Mouse (Mus musculus) c-Kit-positive CD71-positive TER-119-positive erythroid progenitor cells, embryonic 14.5 days (primary cell): ENCODE results near the gene Sned1.
A peak's percentile ranks its signal among the peaks of the same experiment; 100 is the strongest.
"Not testable (repeated sequence)": the region's sequence is repeated elsewhere in the genome, so short reads cannot be mapped to it uniquely, and the experiment has no call there.

Experiments
- DNase-seq: peaks from one replicate; pipeline ENCODE4 v3.0.0-alpha.2; 2013; ENCODE audit warnings: low spot score

The Sned1 gene

DNA sequence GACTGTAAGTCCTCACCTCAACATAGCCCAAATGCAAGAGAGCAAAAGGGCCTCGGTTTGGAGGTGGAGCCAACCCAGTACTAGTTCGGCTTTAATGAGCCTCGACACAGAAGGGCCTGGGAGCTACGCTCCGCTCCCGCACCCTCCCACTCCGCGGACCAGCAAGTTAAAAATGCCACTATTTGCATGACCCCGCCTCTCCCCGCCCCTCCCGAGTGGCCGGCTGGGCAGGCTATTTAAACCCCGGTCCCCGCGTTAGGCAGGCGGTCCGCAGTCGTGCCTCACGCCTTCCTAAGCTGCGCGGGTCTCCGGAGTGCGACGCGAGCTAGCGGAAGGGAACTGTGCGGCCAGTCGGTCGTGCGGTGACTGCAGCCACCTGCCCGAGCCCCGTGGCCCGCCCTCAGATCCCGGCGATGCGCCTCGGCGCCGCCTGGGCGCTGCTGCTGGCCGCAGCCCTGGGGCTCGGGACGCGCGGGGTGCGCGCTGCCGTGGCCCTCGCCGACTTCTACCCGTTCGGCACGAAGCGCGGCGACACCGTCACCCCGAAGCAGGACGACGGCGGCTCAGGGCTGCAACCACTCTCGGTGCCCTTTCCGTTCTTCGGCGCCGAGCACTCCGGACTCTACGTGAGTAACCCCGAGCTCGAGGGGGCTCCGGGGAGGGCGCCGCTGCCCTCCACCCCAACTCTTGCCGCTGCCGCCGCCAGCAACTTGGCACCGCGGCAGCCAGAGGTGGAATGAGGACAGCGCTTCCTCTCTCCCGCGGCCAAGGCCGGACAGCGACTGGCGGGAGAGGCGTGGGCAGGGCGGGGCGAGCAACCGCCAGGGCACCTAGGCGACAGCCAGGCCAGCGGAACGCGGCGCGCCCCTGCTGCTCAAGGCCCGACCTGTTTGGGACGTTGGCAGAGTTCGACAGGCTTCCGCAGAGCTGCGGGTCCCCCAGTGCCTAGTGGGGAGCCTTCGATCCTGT is at the start of gene Sned1:
TSS of gene Sned1 (plus strand) at position 266 of the 969 bp plus-strand sequence.
- DNase-seq: no peak

DNA sequence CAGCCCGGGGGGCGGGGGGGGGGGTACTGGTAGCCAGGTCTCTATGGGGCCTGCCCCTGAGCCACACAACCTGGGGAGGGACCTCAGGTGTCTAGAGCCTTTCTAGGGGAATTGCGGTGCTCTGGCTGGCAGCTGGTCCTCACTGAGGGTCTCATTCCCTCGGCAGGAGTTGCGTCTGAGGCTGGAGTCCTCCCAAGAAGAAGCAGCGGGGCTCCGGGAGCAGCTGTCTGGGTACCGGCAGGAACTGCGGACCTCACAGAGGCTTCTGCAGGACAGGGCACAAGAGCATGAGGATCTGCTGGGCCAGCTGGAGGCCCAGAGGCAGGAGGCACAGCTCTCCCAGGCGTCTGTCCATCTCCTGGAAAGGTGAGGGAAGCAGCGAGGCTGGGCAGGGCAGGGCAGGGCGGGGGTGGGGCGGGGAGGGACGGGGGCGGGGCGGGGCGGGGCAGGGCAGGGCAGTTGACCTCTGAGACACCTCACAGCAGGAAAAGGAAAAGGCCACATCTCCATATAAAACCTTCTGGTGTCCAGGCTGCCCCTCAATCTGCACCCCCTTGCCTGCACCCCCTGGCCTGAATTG is 44.8 kb upstream of the Sned1 start:
- no peak for DNase-seq

DNA sequence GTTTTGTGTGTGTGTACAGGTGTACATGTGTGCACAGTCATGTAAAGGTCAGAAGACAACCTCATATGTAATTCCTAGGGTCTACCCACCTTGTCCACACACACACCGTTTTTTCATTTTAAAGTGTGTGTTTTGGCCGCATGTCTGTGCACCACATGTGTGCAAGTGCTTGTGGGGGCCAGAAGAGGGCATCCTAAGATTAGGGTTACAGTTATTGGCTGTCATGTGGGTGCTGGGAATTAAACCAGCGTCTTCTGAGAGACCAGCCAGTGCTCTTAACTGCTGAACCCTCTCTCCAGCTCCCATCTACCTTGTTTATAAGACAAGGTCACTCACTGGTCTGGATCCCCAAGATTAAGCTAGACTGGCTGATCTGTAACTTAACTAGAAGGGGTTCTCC is 40.7 kb upstream of the Sned1 start:
- DNase-seq: no peak

DNA sequence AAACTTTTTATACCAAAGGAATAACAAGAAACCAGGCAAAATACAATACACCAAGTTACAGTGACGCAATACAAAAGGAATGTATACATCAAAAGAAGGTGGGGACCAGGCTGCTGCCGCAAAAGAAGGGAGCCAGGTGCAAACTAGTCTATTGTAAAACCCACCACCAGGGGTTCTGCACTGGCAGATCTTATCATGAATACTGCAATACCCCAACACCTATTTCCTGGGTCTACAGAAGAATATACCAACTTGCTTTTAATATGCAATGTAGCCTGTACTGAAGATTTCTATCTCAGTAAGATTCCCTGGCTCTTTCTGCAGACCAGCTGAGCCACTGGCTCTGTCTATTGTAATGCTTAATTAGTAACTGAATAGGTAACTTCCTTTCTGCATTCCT is 38.2 kb upstream of the Sned1 start:
- DNase-seq: not testable (repeated sequence)

DNA sequence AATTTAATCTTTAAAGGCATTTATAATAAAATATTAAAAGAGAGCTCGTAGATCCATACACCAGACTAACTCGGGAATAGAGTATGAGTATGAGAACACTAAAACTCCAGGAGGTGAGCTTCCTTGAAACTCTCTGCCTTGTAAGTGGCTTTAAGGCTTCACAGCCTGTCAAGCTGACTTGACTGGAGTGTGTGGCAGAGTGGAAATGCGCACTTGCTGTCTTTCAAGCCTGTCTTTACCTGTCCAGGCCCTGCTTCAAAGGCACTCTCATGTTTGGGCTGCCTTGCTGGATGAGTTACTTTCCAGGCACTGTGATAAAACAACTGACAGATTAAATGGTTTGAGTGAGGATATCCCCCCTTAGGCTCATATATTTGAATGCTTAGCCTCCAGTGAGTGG is 37.7 kb upstream of the Sned1 start:
- no peak for DNase-seq

DNA sequence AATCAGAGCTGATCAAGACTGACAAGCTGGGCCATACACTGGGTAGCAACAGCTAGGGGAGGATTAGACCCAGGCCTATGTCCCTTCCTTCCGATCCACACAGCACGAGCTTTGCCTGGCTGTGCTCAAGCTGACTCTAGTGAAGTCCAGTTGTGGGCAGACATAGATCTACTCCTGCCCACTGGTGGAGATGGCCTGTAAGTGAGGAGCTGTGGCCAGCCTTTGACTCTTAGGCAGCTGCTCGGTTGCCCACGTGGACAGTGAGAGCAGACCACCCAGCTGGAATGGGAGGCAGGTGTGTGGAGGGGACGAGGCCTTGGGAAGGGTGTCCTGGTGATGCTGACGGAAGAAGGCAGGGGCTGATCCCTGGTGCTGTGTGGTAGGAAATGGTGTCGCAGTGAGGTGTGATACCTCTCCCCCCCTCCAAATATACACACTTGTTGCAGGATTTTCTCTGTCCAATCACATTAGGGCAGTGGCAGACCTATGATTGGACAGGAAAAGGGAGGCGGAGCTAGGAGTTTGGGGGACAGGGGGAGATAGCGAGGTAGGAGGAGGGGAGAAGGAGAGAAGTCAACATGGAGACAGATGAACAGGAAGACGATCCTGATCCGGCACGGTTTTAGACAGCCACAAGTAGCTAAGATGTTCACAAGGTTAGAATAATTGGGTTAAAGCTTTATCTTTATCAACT is 29.2 kb upstream of the Sned1 start:
- DNase-seq: no peak

DNA sequence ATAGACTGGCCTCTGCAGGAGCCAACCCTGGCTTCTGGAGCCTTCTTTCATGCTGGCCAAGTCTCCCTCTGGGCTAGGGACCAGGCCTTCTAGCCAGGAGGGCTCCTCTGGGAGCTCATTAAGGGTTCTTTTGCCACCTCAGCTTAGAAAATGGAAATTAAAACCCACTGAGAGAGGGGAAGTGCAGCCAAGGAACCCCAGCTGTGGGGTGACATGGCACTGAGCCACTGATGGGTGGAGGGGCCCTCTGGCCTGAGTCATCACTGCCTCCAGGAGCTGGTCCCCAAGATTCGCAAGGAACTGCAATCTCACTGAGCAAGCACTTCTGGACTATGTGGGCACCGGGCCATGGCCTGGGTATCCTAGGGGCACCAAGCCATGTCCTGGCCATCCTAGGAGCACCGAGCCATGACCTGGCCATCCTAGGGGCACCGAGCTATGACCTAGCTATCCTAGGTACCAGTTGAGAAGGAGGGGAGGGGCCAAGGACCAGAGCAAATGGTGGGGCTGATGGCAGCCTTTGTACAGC is 28.0 kb upstream of the Sned1 start:
- DNase-seq: no peak

DNA sequence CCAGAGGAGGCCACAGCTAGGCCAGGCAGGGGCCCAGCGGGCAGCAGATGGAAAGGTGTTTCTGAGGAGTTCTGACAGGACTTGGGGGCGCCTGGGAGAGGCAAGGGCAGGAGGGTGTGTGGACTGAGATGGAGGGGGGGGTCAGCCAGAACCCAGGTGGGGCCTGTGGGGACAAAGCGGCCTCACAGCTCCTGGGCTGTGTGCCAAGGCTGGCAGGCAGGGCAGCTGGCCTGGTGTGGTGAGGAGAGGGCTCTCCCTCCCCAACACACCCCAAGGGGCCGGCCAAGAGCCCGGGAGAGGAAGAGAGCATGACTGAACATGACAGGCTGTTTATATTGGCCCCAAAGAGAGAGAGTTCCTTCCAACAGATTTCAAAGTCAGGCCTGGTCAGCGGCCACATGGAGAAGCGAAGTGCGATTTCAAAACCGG is 25.4 kb upstream of the Sned1 start:
- no peak for DNase-seq

DNA sequence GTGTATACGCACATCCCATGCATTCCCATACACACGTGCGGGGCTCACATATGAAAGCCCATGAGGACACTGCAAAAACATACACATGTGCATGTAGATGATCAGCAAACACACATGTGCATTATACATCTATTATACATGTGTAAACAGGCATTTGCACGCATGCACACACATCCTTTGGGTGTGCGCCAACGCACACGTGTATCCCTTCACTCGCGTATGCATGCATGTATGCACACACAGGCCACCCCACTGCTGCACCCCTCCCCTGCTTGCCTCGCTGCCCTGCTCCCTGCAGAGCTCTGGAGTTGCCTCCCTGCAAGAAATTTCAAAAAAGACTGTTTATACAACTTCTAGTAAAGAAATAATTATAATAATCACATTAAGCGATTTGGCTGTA is 24.6 kb upstream of the Sned1 start:
- DNase-seq: no peak

DNA sequence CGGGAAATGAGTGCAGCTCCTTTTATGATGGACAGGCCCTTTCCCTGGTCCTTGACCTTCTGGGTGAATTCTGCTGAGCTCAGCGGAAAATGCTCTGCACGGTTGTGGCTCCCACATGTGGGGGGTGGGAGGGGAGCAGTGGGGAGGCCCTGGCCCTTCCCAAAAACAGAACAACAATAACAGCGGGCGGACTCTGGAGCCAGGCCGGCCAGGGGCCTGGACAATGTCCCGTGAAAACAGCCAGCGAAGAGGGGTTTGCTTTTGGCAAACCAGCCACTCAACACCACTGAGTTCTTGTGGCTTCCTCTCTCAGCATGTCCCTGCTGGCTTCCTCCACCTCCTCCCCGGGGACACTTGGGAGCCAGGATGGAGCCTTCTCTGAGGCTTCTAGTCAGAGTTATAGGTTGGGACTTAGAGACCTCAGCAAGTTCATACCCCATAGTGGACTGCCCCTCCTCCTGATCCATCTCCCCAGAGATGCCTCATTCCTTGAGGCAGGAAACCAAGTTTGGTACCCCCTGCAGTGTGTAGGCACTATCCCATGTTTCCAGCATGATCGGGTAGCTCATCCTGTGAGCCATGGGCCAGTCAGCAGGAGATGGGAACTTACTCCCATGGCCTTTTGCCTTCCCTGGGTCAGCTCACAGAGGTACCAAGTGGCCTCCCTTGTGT is 24.0 kb upstream of the Sned1 start:
- DNase-seq: no peak

DNA sequence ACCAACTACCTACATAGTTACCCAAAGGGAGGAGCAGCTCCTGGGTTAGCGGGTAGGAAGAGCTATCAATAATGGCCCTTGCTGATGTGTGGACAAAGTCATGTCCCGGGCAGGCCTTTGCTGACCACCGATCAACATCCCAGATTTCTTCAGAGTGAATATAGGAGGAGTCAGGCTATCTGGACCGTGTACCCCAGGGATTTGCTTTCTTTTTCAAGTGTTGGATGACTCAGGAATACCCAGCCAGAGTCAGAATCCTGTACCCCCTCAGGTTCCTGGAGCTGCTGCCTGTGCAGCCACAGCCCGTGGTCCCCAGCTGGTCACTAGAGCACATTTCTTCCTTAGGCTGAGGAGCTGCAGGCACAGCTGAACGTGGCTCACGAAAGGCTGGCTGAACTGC is 23.2 kb upstream of the Sned1 start:
- DNase-seq: no peak

DNA sequence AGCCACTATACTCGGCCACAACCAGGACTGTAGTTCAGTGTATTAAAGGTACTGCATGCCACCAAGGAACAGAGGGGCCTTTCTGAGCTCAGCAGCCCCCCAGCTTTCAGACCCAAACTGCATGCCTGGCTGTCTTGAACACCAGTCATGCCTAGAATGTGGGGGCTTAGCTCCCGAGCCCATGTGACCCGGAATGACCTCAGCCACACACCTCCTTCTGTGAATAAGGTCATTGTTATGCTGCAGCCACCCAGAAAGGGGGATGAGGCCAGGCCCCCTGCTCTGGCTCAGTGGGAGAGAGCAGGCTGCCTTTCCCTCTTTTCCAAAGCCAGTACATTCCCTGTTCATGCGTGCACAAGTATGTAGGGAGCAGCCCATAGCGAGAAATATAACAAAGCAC is 21.0 kb upstream of the Sned1 start:
- no peak for DNase-seq

DNA sequence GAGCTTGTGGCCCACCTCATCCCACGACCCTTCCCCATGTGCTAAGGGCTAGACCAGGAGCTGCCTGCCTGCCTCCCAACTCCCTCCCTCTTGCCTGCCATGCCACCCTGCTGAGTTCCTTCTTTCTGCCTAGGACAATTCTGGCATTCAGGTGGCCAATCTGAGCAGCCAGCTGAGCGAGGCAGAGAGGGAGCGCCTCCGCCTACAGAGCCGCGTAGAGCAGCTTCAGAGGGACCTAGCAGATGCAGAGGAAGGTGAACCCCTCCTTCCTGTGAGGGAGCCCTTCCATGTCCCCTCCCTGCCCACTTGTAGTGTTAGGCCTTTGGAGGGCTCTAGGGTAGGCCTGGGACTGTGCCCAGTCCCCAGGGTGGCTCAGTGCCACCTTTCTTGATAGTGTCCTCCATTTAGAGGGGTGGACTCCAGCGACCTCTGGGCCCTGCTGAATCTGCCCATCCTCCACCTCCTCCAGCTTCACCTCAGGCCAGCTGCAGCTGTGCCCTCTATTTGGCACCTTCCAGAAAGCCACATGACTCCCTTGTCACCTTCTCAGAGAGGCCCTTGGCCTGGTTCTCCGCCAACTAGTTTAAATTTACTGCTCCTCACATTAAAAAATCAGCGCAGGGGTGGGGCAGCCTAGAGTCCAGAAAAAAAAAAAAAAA is 18.7 kb upstream of the Sned1 start:
- DNase-seq: no peak

DNA sequence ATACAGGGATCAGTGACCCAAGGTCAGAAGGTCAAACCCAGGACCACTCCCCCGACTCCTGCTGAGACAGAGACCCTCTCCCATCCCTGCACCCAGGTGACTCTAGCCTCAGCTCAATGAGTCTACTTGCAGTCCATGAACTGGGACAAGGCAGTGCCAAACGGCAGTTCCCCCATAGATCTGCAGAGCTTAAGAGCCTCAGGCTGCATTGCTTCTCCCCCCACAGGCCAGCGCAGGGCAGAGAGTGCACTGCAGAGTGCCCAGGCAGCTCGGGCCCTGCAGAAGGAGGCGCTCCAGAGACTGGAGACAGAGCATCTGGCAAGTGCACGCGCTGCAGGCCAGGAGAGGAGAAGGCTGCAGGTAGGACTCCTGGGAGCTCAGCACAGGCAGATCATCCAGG is 18.1 kb upstream of the Sned1 start:
- no peak for DNase-seq

DNA sequence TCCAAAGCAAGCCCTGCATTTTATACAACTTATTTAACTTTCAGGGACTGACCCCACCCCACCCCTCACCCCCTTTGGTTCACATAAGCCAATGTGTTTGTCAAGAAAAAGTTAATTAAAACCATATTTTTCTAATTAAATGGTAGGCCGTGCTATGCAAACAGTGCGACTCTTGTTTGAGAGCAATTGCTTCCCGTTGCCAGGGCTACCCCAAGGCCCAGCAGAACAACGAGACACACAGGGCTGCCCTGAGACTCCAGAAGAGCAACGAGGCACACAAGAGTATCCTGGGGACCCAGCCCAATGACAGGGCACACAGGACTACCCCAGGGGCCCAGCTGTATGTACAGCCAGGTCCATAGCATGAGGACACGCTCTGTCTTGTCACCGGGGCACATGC is 14.9 kb upstream of the Sned1 start:
- no peak for DNase-seq

DNA sequence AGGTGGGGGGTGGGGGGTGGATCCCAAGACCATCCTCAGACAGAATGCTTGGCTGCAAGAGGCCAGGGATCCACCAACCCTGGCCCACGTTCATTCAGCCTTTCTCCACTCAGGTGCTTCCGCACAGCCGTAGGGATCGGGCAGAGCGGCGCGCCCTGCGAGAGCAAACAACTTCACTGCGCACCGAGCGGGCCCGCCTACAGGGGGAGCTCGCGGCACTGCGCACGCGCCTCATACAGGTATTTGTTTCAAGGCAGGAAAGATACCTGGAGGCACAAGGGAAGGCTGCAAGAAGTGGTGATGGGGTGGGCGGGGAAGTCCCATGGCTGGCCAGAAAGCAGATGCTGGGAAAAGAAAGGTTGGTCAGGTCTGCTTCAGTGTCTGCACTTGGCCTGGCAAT is 11.7 kb upstream of the Sned1 start:
- DNase-seq: peak; percentile 13

DNA sequence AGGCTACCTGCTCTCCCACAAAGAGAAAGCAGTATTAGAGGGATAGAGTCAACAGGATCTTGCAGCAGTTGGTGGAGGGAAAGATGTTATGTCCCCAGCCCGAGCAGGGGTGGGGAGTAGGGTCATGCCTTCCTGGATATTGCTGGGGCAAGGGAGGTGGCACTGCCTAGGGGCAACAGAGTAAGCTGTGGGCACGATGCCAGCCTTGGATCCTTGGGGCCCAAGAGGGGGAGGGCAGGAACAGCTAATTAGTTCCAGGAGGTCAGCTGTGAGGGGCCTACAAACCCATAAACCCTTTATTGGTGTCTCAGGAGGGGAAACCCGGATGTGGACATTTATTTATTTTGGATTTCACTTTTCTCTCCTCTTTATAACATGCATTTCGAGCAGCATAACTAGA is 10.4 kb upstream of the Sned1 start:
- DNase-seq: no peak

DNA sequence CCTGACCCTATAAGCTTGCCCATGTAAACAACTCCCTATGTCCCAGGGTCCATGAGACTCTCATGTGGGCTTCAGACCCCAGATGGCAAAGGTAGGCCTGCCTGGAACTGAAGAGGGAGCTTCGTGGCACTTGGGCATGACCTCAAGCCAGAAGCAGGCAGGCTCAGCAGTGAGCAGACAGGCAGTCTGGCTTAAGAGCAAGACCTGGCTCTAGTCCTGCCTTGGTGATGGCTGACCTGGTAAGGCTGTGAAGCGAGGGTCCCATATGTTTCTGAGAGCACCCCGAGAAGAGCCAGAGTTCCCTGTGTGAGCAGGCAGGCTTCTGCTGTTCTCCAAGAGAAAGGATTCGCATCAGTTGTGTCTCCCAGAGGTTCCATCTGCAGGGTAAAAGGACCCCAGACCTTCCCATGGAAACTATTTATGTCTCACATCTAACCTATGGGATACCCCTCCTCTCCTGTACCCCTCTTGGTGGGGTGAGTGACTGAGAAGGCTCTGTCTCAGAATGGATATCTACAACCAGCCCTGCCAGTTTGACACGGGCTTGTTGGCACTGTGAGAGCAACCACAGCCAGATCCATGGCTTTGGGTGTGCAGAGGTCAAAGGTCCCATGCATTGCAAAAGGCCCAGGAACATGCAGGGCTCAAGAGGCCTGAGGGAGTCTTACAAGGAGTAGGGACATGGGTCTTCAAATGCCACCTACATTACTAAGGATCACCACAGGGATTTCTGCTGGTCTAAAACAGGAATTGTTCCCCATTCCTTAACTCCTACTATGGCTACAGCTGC is 9.7 kb upstream of the Sned1 start:
- no peak for DNase-seq

DNA sequence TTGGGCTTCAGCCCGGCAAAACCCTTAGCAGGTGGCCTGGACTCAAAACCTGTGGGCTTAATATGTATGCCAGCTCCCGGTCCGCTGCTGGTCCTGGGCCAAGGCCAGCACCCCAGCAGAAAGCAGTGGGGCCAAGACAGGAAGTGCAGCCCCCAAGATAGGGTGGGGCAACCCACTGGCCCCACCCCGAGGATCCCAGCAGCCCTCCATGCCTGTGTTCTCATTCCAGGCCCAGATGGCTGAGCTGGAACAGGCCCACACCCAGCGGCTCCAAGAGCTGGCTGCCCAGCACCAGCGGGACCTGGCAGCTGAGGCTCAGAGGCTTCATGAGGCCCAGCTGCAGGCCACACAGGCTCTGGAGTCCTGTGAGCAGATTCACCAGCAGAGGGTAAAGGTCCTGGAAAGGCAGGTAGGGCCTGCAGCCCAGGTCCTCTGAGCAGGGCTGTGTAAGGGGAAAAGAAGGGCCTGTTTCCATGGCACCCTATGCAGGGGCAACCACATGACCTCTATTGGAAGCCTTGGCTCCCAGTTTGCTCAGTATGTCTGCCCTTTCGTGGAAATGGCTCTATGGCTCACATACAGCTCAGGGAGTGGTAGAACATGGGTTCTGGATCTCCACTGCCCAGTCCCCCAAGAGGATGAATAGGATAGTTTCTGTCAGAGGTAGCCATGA is 8.2 kb upstream of the Sned1 start:
- no peak for DNase-seq

DNA sequence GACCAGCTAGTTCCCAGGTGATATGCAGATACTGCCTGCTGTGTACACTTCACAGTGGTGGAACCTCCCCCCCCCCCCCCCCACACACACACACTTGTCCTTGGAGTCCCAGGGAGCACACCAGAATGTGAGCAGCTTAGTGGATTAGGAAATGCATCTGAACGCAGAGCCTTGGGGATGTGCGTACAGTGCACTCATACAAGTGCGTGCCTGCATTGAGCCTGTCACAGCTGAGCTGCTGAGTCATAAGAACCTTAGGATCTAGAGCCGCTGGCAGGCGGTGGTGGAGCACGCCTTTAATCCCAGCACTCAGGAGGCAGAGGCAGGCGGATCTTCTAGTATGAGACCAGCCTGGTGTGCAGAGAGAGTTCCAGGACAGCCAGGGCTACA is 7.7 kb upstream of the Sned1 start:
- no peak for DNase-seq
